Mouse (Mus musculus) ES-Bruce4 (cell line): Measurements from ENCODE around the gene Pde11a. TPM values are rescaled to one million over a fixed set of nuclear protein-coding genes. Genes with fewer than 3 reads are reported as not detected.

ENCODE experiments used
- H3K27ac ChIP-seq: 2 replicates; pipeline ENCODE4 v1.5.1; 2012; ENCODE audit warnings: low read length, inconsistent platforms; ENCODE audit not compliant: insufficient read depth
- H3K27me3 ChIP-seq: 2 replicates; pipeline ENCODE4 v1.6.1; 2012; ENCODE audit warnings: mild to moderate bottlenecking, low read length, inconsistent platforms; ENCODE audit not compliant: control insufficient read depth, poor library complexity, insufficient read depth, severe bottlenecking
- H3K36me3 ChIP-seq: 2 replicates; pipeline ENCODE4 v1.6.1; 2012; ENCODE audit warnings: inconsistent platforms, mild to moderate bottlenecking, low read length, moderate library complexity; ENCODE audit not compliant: control insufficient read depth, poor library complexity, insufficient read depth, severe bottlenecking
- H3K4me1 ChIP-seq: one replicate; pipeline ENCODE4 v1.8.1; 2011; ENCODE audit warnings: low read length; ENCODE audit not compliant: control insufficient read depth, insufficient read depth
- H3K4me3 ChIP-seq: 2 replicates; pipeline ENCODE4 v1.5.1; 2011; ENCODE audit warnings: low read depth, mild to moderate bottlenecking, low read length
- H3K9ac ChIP-seq: 2 replicates; pipeline ENCODE4 v1.6.1; 2012; ENCODE audit warnings: low read depth, mild to moderate bottlenecking, inconsistent platforms; ENCODE audit not compliant: poor library complexity, severe bottlenecking
- H3K9me3 ChIP-seq: replicated peaks from 2 replicates; pipeline ENCODE4 v1.6.1; 2012; ENCODE audit warnings: mild to moderate bottlenecking, low read length, inconsistent platforms; ENCODE audit not compliant: control insufficient read depth, poor library complexity, insufficient read depth, severe bottlenecking
- CTCF ChIP-seq: IDR thresholded peaks from one replicate; pipeline ENCODE4 v1.8.1; 2011; ENCODE audit warnings: low read depth, low read length
- EP300 ChIP-seq: IDR thresholded peaks from 2 replicates; pipeline ENCODE4 v1.6.1; 2011; ENCODE audit warnings: low read depth, low read length; ENCODE audit not compliant: insufficient read depth
- POLR2A ChIP-seq: IDR thresholded peaks from one replicate; pipeline ENCODE4 v1.8.1; 2011; ENCODE audit warnings: low read length; ENCODE audit not compliant: insufficient read depth
- polyA plus RNA-seq: library from polyadenylated mRNA; stranded (reverse); fragments of >200 nt; gene quantifications from 2 replicates; pipeline ENCODE4 v1.2.4, GENCODE M21; 2011; ENCODE audit warnings: low read depth; ENCODE audit not compliant: missing spikeins, insufficient read depth, insufficient read length

Pde11a gene
- polyA plus RNA-seq, 1 experiment = 0.76 TPM

GRCm38 (mm10) chr2:76083396-76083795 is 255.2 kb downstream of the Pde11a start:
- TF ChIP-seq POLR2A = no peak
- no peak for TF ChIP-seq EP300
- TF ChIP-seq CTCF = no peak
- no peaks in the 10 kb centered on the region for H3K9me3 ChIP-seq
- H3K4me3 ChIP-seq = no peak overlapping the region
- no peaks in the 10 kb centered on the region for H3K27me3 ChIP-seq
- H3K4me1 ChIP-seq = no peaks in the 10 kb centered on the region
- H3K9ac ChIP-seq = no peak overlapping the region
- no peak overlapping the region for H3K27ac ChIP-seq
- H3K36me3 ChIP-seq = no peaks in the 10 kb centered on the region

DNA sequence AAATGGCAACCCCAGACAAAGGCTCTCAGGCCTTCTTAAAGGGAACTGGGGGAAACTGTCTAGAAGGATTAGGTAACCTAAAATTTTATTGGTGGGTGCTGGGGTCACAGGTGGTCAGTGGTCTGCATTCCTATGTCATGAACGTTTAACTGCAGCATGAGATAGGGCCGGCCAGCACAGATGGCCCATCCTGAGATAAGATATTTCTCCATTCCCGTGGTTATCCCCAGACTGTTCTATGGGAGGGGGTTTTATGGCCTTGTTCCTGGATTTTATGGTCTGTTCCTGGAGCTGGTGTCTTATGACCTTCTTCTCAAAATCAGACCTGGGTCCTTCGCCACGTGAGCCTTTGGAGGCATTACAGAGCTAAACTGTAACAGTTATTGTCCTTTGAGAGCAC is 256.6 kb downstream of the Pde11a start:
- Histone ChIP-seq H3K27ac (no peak overlapping the region), H3K4me1 (no peaks in the 10 kb centered on the region), H3K36me3 (no peaks in the 10 kb centered on the region), H3K9ac (no peak overlapping the region), H3K27me3 (no peaks in the 10 kb centered on the region), H3K4me3 (no peak overlapping the region), H3K9me3 (no peaks in the 10 kb centered on the region)
- TF ChIP-seq CTCF (no peak), EP300 (no peak), POLR2A (no peak)

- Histone ChIP-seq H3K9ac (no peak overlapping the region), H3K4me1 (no peaks in the 10 kb centered on the region), H3K36me3 (no peaks in the 10 kb centered on the region), H3K4me3 (no peak overlapping the region), H3K27ac (no peak overlapping the region), H3K27me3 (no peaks in the 10 kb centered on the region), H3K9me3 (no peaks in the 10 kb centered on the region)
- no peak for TF ChIP-seq EP300
- TF ChIP-seq POLR2A = no peak
- TF ChIP-seq CTCF = no peak
Observed at GRCm38 (mm10) chr2:76080549-76080948, 258.0 kb downstream of the Pde11a start.

DNA sequence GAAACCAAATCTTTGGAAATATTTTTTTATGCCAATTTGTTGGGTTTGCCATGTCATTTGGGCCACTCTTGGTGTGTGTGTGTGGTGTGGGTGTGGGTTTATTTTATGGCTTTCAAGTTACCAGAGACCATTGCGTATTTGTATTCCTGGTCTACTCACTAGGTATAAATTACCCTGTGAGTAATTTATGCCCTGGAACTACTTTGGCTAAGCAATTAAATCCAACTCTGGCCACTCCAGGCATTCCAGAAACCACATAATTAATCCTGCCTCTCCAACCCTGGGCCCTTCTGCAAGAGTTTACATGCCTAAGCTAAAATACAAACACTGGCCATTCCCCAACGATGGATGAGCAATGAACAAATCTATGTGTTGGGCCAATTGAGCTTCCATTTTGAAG is 261.7 kb downstream of the Pde11a start:
- Histone ChIP-seq H3K9me3 (no peaks in the 10 kb centered on the region), H3K27ac (no peak overlapping the region), H3K27me3 (no peaks in the 10 kb centered on the region), H3K4me1 (no peaks in the 10 kb centered on the region), H3K9ac (no peak overlapping the region), H3K4me3 (no peak overlapping the region), H3K36me3 (no peaks in the 10 kb centered on the region)
- TF ChIP-seq EP300 (no peak), CTCF (no peak), POLR2A (no peak)

- no peaks in the 10 kb centered on the region for H3K36me3 ChIP-seq
- no peaks in the 10 kb centered on the region for H3K9me3 ChIP-seq
- H3K4me1 ChIP-seq = no peaks in the 10 kb centered on the region
- TF ChIP-seq EP300 = no peak
- no peak overlapping the region for H3K27ac ChIP-seq
- H3K27me3 ChIP-seq = no peaks in the 10 kb centered on the region
- H3K9ac ChIP-seq = no peak overlapping the region
- H3K4me3 ChIP-seq = no peak overlapping the region
Observed at GRCm38 (mm10) chr2:76076047-76076446, 262.5 kb downstream of the Pde11a start.

GRCm38 (mm10) chr2:76073079-76073478 is 265.5 kb downstream of the Pde11a start:
- no peak overlapping the region for H3K27ac ChIP-seq
- H3K36me3 ChIP-seq = no peaks in the 10 kb centered on the region
- H3K4me3 ChIP-seq = no peak overlapping the region
- H3K9me3 ChIP-seq = no peaks in the 10 kb centered on the region
- H3K27me3 ChIP-seq = no peaks in the 10 kb centered on the region
- H3K9ac ChIP-seq = no peak overlapping the region
- H3K4me1 ChIP-seq = peaks cover 3% of the 10 kb centered on the region
- TF ChIP-seq EP300 = no peak
